Mouse (Mus musculus) layer of hippocampus, postnatal 25 days (tissue): ENCODE data around the gene P4htm. TPM values are rescaled to one million over a fixed set of nuclear protein-coding genes. Genes with fewer than 3 reads are reported as not detected.

Experiments used
- DNase-seq, 2 experiments: peaks; one replicate each; pipeline ENCODE4 v3.0.0; 2022; ENCODE audit warnings: mixed read lengths in 2 of 2, low spot score in 1 of 2; ENCODE audit errors: extremely low spot score in 1 of 2
- microRNA-seq, 2 experiments: library from miRNA; unstranded; fragments of <30 nt; microRNA quantifications; one replicate each; pipeline ENCODE4 v1.2.0; 2021
- total RNA-seq, 2 experiments: library from RNA; stranded (reverse); gene quantifications; 2 replicates each; pipeline ENCODE4 v1.2.3; 2021

The P4htm gene
- total RNA-seq, 2 experiments from 2014 or later = 92.0 to 97.8 TPM

DNA sequence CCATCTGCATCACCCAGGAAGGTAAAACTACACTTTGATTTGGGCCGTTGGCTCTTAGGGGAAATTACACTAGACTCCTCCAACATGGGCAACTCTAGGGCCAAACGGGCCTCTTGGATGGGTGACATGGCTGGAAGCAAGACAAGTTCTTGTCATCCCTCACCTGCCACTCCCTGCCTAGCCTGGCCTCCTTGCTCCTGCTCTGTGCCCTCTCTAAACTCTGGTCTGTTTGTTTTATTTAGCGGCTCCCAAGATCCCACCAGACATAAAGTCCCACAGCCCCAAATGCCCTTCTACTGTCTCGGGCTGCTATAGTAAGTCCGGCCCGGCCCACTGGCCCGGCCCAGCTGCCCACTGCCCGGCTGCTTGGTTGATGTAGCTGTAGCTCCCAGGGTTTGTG, 33.8 kb downstream of the P4htm start:
- no peak for DNase-seq

DNA sequence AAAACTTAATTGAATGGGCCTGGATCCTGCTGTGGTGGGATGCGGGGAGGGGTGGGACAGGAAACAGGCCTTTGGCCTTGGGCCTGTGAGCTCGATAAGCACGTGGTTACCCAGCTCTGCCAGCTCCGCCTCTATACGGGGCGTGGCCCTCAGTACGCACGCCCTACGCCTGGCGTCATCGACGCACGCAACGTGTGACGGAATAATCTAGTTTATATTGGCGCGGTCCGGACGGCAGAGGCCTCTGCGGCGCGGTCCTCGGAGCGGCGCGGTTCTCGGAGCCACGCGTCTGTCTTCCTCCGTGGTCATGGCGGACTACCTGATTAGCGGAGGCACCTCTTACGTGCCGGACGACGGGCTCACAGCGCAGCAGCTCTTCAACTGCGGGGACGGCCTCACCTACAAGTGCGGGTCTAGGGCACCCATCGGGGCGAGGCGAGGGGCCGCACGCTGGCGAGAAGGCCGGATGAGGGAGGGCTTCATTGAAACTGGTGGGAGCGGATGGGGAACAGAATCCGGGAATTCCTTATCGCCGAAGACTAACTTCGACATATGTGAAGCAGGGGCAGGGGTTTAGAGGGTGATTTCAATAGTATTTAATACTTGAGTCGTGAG, 37.1 kb downstream of the P4htm start, which contains the start of gene Impdh2:
Impdh2 (plus strand) TSS at position 60 of the 615 bp plus-strand sequence.
- DNase-seq = peak; percentile 85 to 87

- DNase-seq = no peak
These were observed 38.3 kb downstream of the P4htm start for GRCm38 (mm10) chr9:108559169-108559568.

DNA sequence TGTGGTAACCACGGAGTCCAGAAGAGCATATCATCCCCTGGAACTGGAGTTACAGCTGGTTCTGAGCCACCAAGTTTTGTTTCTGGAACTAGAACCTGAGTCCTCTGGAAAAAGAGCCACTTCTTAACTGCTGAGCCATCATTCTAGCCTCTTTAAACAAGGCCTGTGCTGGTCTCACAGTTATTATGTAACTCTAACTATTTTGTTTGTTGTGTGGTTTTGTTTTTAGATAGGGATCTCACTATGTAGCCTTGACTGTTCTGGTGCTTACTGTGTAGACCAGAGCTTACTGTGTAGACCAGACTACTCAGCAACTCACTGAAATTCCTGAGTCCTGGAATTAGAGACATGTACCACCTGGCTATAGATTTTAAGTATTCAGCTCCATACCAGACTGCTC, 50.6 kb downstream of the P4htm start:
- DNase-seq = no peak

GRCm38 (mm10) chr9:108545986-108546385, 51.5 kb downstream of the P4htm start:
- no peak for DNase-seq

DNA sequence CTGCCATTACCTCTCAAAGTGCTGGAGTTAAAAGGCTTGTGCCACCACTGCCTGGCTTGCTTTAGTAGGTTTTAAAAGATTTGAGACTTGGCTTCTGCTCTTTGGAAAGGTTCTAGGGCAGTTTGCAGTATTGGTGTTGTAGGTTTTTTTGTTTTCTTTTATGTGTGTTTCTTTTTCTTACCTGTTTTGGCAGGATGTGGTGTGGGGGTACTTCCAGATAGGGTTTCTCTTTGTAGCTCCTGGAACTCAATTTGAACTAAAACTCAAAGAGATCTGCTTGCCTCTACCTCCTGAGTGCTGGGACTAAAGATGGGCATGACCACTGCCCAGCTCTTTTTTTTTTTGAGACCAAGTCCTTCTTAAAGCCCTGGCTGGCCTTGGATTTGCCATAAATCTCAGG, 56.6 kb downstream of the P4htm start:
- DNase-seq = no peak

GRCm38 (mm10) chr9:108531496-108531895, 66.0 kb downstream of the P4htm start:
- no peak for DNase-seq

- no peak for DNase-seq
These were observed 66.5 kb downstream of the P4htm start for GRCm38 (mm10) chr9:108530954-108531353.

Small RNA genes lying within 50 kb of the gene (microRNA-seq; reads per million reads assigned to microRNA genes)
- 0 reads per million in 2 experiments for gene Gm24083
- gene Mir191 = 0 reads per million in 2 experiments
- gene Mir425 = 1,030 to 1,035 reads per million in 2 experiments

Other genes starting within 250 kb of the P4htm start
- 100 to 1,000 TPM; 102 to 108 TPM for gene Usp4, start 249.8 kb downstream of the P4htm start, total RNA-seq
- 1 to 10 TPM; 1.4 to 2.4 TPM for gene 1700102P08Rik, start 204.9 kb downstream of the P4htm start, total RNA-seq
- gene Ccdc36, start 169.2 kb downstream of the P4htm start, total RNA-seq = under 1 TPM; 0.10 to 0.16 TPM
- not detected for gene BC048562, start 161.2 kb downstream of the P4htm start, total RNA-seq
- gene Ccdc71, start 137.1 kb downstream of the P4htm start, total RNA-seq = 10 to 100 TPM; 28.4 to 41.1 TPM
- gene Klhdc8b, start 136.1 kb downstream of the P4htm start, total RNA-seq = 10 to 100 TPM; 17.6 to 21.3 TPM
- gene Lamb2, start 117.9 kb downstream of the P4htm start, total RNA-seq = 10 to 100 TPM; 25.9 to 27.8 TPM
- gene Usp19, start 107.1 kb downstream of the P4htm start, total RNA-seq = 100 to 1,000 TPM; 127 to 155 TPM
- 10 to 100 TPM; 76.6 to 82.5 TPM for gene Qars, start 90.0 kb downstream of the P4htm start, total RNA-seq
- gene Qrich1, start 80.9 kb downstream of the P4htm start, total RNA-seq = 100 to 1,000 TPM; 133 to 142 TPM
- gene Impdh2, start 37.4 kb downstream of the P4htm start, total RNA-seq = 10 to 100 TPM; 60.1 to 62.8 TPM
- gene Ndufaf3, start 30.2 kb downstream of the P4htm start, total RNA-seq = 10 to 100 TPM; 54.3 to 70.4 TPM
- 100 to 1,000 TPM in 1 of 2 experiments, 10 to 100 TPM in 1; 95.4 to 107 TPM for gene Dalrd3, start 27.8 kb downstream of the P4htm start, total RNA-seq
- 100 to 1,000 TPM; 116 to 134 TPM for gene Wdr6, start 18.9 kb downstream of the P4htm start, total RNA-seq
- gene Arih2, start 51.7 kb upstream of the P4htm start, total RNA-seq = 10 to 100 TPM; 49.3 to 53.9 TPM
- gene Slc25a20, start 64.4 kb upstream of the P4htm start, total RNA-seq = 10 to 100 TPM; 18.2 to 18.4 TPM
- 10 to 100 TPM; 38.7 to 38.8 TPM for gene Prkar2a, start 91.6 kb upstream of the P4htm start, total RNA-seq
- 100 to 1,000 TPM; 203 to 244 TPM for gene Ip6k2, start 186.1 kb upstream of the P4htm start, total RNA-seq
- 10 to 100 TPM; 64.9 to 68.1 TPM for gene Nckipsd, start 210.7 kb upstream of the P4htm start, total RNA-seq
- gene Celsr3, start 228.7 kb upstream of the P4htm start, total RNA-seq = 10 to 100 TPM; 42.5 to 66.0 TPM